ENCODE assay signal across 22 mouse cellular contexts in the genomic region with DNA sequence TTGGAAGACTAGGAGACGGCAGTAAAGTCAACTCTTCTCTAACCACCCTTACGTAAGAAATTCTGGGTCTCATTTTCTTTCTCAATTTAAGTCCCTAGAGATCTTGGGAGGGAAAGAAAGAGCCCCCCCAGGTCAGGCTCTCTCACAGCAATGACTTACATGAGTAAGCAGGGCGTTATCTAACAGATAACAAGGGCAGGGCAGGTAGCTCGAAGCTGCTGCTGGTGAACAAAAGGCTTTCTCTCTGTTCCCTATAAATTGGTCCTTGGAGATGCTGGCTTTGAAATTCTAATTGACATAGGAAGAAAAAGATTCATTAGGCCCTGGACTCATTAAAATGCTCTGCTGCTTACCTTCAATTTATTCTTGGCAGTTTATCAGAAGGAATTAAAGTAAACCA. TPM values are rescaled to one million over a fixed set of nuclear protein-coding genes. Genes with fewer than 3 reads are reported as not detected.
DNase-seq lines count a peak whose midpoint lies in the region; ATAC-seq and TF ChIP-seq lines count a peak whose summit lies in the region.
"Had no signal": no experiment of that assay in that cellular context is flagged by ENCODE, and none has a peak within 500 bp of the region (broad histone marks: within the 10 kb centered on the region; RNA-seq: fewer than 3 reads in every experiment).

No protein-coding gene starts in this region.

- H3K4me1 ChIP-seq in embryonic facial prominence, embryonic 14.5 days (ENCODE audit: control insufficient read depth, insufficient read depth, low read length): no peaks in the 10 kb centered on the region; the same call in 1 of the 2 replicates
- H3K4me1 ChIP-seq in embryonic facial prominence, embryonic 10.5 days: no peaks in the 10 kb centered on the region
- peaks cover 6% of the 10 kb centered on the region for H3K4me1 ChIP-seq in liver, postnatal 0 days (ENCODE audit: insufficient read depth)
- peaks cover 19 to 21% of the 10 kb centered on the region in 2 experiments for H3K4me1 ChIP-seq in liver, embryonic 14.5 days (replicated peaks; ENCODE audit: control insufficient read depth in 2 of 2, insufficient read depth in 2 of 2, low read length in 1 of 2)

- WGBS in embryonic facial prominence, embryonic 14.5 days: 78% methylated on average over 4 of the region's 4 CpGs
- WGBS in embryonic facial prominence, embryonic 10.5 days: 87% methylated on average over 4 of the region's 4 CpGs
- 63% methylated on average over 4 of the region's 4 CpGs for WGBS in liver, postnatal 0 days (ENCODE audit: insufficient replicate concordance)
- 38% methylated on average over 4 of the region's 4 CpGs for WGBS in liver, embryonic 14.5 days (ENCODE audit: insufficient replicate concordance)

- H3K4me3 ChIP-seq in embryonic facial prominence, embryonic 14.5 days (ENCODE audit: low read depth, low read length): no peak overlapping the region
- H3K4me3 ChIP-seq in embryonic facial prominence, embryonic 10.5 days: no peak overlapping the region
- H3K4me3 ChIP-seq in liver, postnatal 0 days (ENCODE audit: low read depth, low read length): no peak overlapping the region
- H3K4me3 ChIP-seq in liver, embryonic 14.5 days (ENCODE audit: insufficient read depth in 1 of 2, low read depth in 2 of 2, low read length in 2 of 2): no peak overlapping the region

- no peaks in the 10 kb centered on the region for H3K27me3 ChIP-seq in embryonic facial prominence, embryonic 14.5 days (replicated peaks; ENCODE audit: control insufficient read depth, insufficient read depth, low read length)
- H3K27me3 ChIP-seq in embryonic facial prominence, embryonic 10.5 days (replicated peaks; ENCODE audit: low read depth, poor library complexity, severe bottlenecking): no peaks in the 10 kb centered on the region
- H3K27me3 ChIP-seq in liver, postnatal 0 days (ENCODE audit: insufficient read depth, low read length): no peaks in the 10 kb centered on the region
- H3K27me3 ChIP-seq in liver, embryonic 14.5 days (ENCODE audit: control insufficient read depth, insufficient read depth, low read length): no peaks in the 10 kb centered on the region
- H3K27me3 ChIP-seq: Patski had no signal

- peak; percentile 27 for DNase-seq in embryonic facial prominence, embryonic 14.5 days (ENCODE audit: low spot score)
- DNase-seq in embryonic facial prominence, embryonic 10.5 days (ENCODE audit: low spot score): no peak
- peak; percentile 32 for DNase-seq in liver
- no peak for DNase-seq in liver, postnatal 0 days
- peak; percentile 19 for DNase-seq in c-Kit-positive CD71-positive TER-119-positive erythroid progenitor cells, embryonic 14.5 days (ENCODE audit: low spot score)
- no peak for DNase-seq in liver, embryonic 14.5 days (ENCODE audit: low read depth in 3 of 3, low spot score in 3 of 3)
- no peak for DNase-seq in testis, postnatal 10 days (ENCODE audit: low spot score)
- DNase-seq in urinary bladder, postnatal 4 days (ENCODE audit: low spot score in 2 of 2): no peak
- DNase-seq: adrenal gland, postnatal 10 days; cerebellum, adult 18-20 months; cerebellum, postnatal 25 days; embryo, embryonic 11 days; kidney, adult 2 months; kidney, postnatal 14 days; lung, adult 18-20 months; lung, postnatal 14 days; retina, postnatal 1 day; right cerebral cortex, postnatal 4 days had no signal

- peaks cover 9% of the 10 kb centered on the region; the same call in 1 of the 2 replicates for H3K36me3 ChIP-seq in embryonic facial prominence, embryonic 14.5 days (ENCODE audit: control insufficient read depth, insufficient read depth, low read length)
- H3K36me3 ChIP-seq in embryonic facial prominence, embryonic 10.5 days (replicated peaks): peaks cover 40% of the 10 kb centered on the region
- H3K36me3 ChIP-seq in liver, postnatal 0 days (replicated peaks; ENCODE audit: insufficient read depth, low read length): peaks cover 4% of the 10 kb centered on the region; the same call in 1 of the 2 replicates
- H3K36me3 ChIP-seq in liver, embryonic 14.5 days (replicated peaks; ENCODE audit: control insufficient read depth, insufficient read depth, low read depth): peaks cover 5% of the 10 kb centered on the region; the same call in 1 of the 2 replicates

- H3K9me3 ChIP-seq in embryonic facial prominence, embryonic 14.5 days (ENCODE audit: control insufficient read depth, low read length): no peaks in the 10 kb centered on the region
- H3K9me3 ChIP-seq in embryonic facial prominence, embryonic 10.5 days: no peaks in the 10 kb centered on the region
- no peaks in the 10 kb centered on the region for H3K9me3 ChIP-seq in liver, postnatal 0 days (ENCODE audit: low read length)
- no peaks in the 10 kb centered on the region for H3K9me3 ChIP-seq in liver, embryonic 14.5 days (ENCODE audit: control insufficient read depth, low read length)

- H3K4me2 ChIP-seq in embryonic facial prominence, embryonic 14.5 days (ENCODE audit: low read depth, low read length): no peak overlapping the region
- H3K4me2 ChIP-seq in liver, postnatal 0 days (ENCODE audit: low read depth, low read length): no peak overlapping the region
- peak overlapping the region; percentile 2 for H3K4me2 ChIP-seq in liver, embryonic 14.5 days (ENCODE audit: low read depth)
- H3K4me2 ChIP-seq: heart, embryonic 11.5 days had no signal

- TF ChIP-seq EP300 in liver, postnatal 0 days (IDR thresholded peaks at IDR 0.05; ENCODE audit: low read depth): no peak
- no peak for TF ChIP-seq EP300 in liver, embryonic 14.5 days (IDR thresholded peaks at IDR 0.05; ENCODE audit: low read depth)

- no peak for ATAC-seq in embryonic facial prominence, embryonic 14.5 days (ENCODE audit: low read depth)
- no peak for ATAC-seq in liver, postnatal 0 days
- no peak for ATAC-seq in liver, embryonic 14.5 days (ENCODE audit: insufficient read depth)
- ATAC-seq: hindbrain, postnatal 0 days; Patski had no signal

- H3K9ac ChIP-seq in embryonic facial prominence, embryonic 14.5 days (ENCODE audit: low read depth, low read length): no peak overlapping the region
- H3K9ac ChIP-seq in liver, postnatal 0 days (replicated peaks): no peak overlapping the region
- no peak overlapping the region for H3K9ac ChIP-seq in liver, embryonic 14.5 days (replicated peaks)

- H3K27ac ChIP-seq in embryonic facial prominence, embryonic 14.5 days (replicated peaks; ENCODE audit: low read depth, low read length): no peak overlapping the region
- no peak overlapping the region for H3K27ac ChIP-seq in embryonic facial prominence, embryonic 10.5 days (replicated peaks)
- no peak overlapping the region for H3K27ac ChIP-seq in liver, postnatal 0 days (ENCODE audit: low read depth)
- H3K27ac ChIP-seq in liver, embryonic 14.5 days: no peak overlapping the region
- H3K27ac ChIP-seq: hindbrain, postnatal 0 days had no signal

- no peak for TF ChIP-seq CTCF in liver, postnatal 0 days (IDR thresholded peaks at IDR 0.05; ENCODE audit: low read depth)
- no peak for TF ChIP-seq CTCF in liver, embryonic 14.5 days (IDR thresholded peaks at IDR 0.05; ENCODE audit: low read depth)

RNA-seq across cellular contexts. Expression of gene a, which starts 41.3 kb away (rescaled TPM):
- 5.3 and 6.0 TPM in 2 replicates for polyA plus RNA-seq in embryonic facial prominence, embryonic 14.5 days (2014; fragmentation: Nextera tagmentation; extraction: Ambion mirVana)
- polyA plus RNA-seq in embryonic facial prominence, embryonic 10.5 days (2016; fragmentation: Nextera tagmentation; extraction: Ambion mirVana): 1.5 and 2.3 TPM in 2 replicates
- 0.31 TPM in 1 of 2 replicates, not detected in the other for polyA plus RNA-seq in liver, postnatal 0 days (2015; fragmentation: Nextera tagmentation; extraction: Ambion mirVana)
- 0.25 TPM in 1 of 2 replicates, not detected in the other for polyA plus RNA-seq in liver, embryonic 14.5 days (2012; rRNA removed)
- 0.36 TPM in 1 of 2 replicates, not detected in the other for polyA plus RNA-seq in liver, embryonic 14.5 days (2014; fragmentation: Nextera tagmentation; extraction: Ambion mirVana)
- polyA plus RNA-seq: kidney, adult 2 months; Patski; urinary bladder, adult 2 months had no signal

RNA-seq across cellular contexts. Expression of gene Raly, which starts 41.6 kb away (rescaled TPM):
- 54.5 and 72.8 TPM in 2 replicates for polyA plus RNA-seq in embryonic facial prominence, embryonic 14.5 days (2014; fragmentation: Nextera tagmentation; extraction: Ambion mirVana)
- 52.8 and 53.1 TPM in 2 replicates for polyA plus RNA-seq in embryonic facial prominence, embryonic 10.5 days (2016; fragmentation: Nextera tagmentation; extraction: Ambion mirVana)
- 10.0 and 12.1 TPM in 2 replicates for polyA plus RNA-seq in liver, postnatal 0 days (2015; fragmentation: Nextera tagmentation; extraction: Ambion mirVana)
- polyA plus RNA-seq in liver, embryonic 14.5 days (2012; rRNA removed): 204 and 237 TPM in 2 replicates
- polyA plus RNA-seq in liver, embryonic 14.5 days (2014; fragmentation: Nextera tagmentation; extraction: Ambion mirVana): 35.9 and 37.4 TPM in 2 replicates

Comparison
In these comparisons a context has a peak if more than half of its experiments do, and no peak if none do; other contexts are left out.
1. DNase-seq: peak in embryonic facial prominence, embryonic 14.5 days (single experiment), liver (single experiment) and c-Kit-positive CD71-positive TER-119-positive erythroid progenitor cells, embryonic 14.5 days (single experiment); none in embryonic facial prominence, embryonic 10.5 days (single experiment), liver, postnatal 0 days (single experiment), liver, embryonic 14.5 days (0 of 3), testis, postnatal 10 days (single experiment) and urinary bladder, postnatal 4 days (0 of 2).